Mouse (Mus musculus): ENCODE results near the gene Clasrp. TPM values are rescaled to one million over a fixed set of nuclear protein-coding genes. Genes with fewer than 3 reads are reported as not detected.

Gene Clasrp
- total and polyA plus RNA-seq, 3 experiments = 13.9 to 32.0 (median 14.0) TPM

DNA sequence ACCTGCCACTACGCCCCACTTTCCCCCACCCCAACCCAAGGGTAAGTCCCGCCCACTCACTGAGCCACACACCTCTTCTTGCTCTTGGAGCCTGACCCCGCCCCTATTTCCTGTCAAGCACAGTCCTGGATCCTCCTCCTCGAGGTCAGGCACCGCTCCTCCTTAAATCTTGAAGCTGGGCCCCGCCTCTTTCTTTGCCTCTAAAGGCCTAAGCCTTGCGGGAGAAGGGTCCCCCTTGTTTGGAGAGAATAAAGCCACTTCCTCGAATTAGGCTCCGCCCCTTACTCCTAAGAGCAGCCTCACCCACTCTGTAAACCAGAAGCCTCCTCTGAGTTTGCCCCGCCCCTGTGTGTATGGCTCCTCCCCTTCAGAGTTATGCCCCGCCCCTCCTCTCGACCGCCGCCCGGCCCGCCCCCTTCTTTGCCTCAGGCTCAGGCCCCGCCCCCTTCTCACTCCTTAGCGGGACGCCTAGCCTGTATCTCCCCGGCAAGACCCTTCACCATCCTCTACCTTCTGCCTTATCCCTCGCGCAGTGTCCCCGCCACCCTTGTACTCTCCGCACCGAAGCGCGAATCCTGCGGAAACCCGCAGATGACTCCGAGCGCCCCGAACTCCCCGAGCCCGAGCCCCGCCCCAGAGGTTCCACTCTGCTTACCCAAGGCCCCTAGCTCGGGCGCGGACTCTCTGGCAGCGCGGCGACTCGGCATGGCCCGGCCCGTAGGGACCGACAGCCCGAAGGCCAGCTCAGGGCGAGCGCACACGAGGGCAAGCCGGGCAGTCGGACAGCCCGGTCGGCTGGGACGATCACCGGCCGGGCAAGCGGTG lies 24.5 kb upstream of the Clasrp start:
- 3% methylated on average over 57 of the region's 57 CpGs for WGBS
- DNase-seq = peak; percentile 95 to 96
- Histone ChIP-seq H3K79me2 (replicated peaks; ENCODE audit: control insufficient read depth, insufficient read depth, low read length) (no peaks in the 10 kb centered on the region), H3K4me1 (ENCODE audit: control insufficient read depth, insufficient read depth, low read length) (peaks cover 1% of the 10 kb centered on the region; the same call in 1 of the 2 replicates), H3K36me3 (ENCODE audit: control insufficient read depth, insufficient read depth, low read length) (no peaks in the 10 kb centered on the region), H3K27ac (peak overlapping the region; percentile 85), H3K27me3 (ENCODE audit: control insufficient read depth, insufficient read depth, low read length) (no peaks in the 10 kb centered on the region), H3K9ac (ENCODE audit: low read depth, low read length) (peak overlapping the region; percentile 81), H3K4me3 (peak overlapping the region; percentile 94)
- intact Hi-C loops (cut with DNase I) = loop anchor here (5.0 kb wide), 2 partner anchors 34 to 171 kb away; partner anchors contain the start of gene Mark4
- TF ChIP-seq EP300 (IDR thresholded peaks at IDR 0.05; ENCODE audit: insufficient read depth, low read depth, low read length) (no peak), POLR2A (IDR thresholded peaks at IDR 0.05; ENCODE audit: insufficient read depth, low read depth, low read length) (peak; percentile 44; the same call in 1 of the 2 replicates)

- H3K27me3 ChIP-seq (ENCODE audit: control insufficient read depth, insufficient read depth, low read length) = no peaks in the 10 kb centered on the region
- H3K9ac ChIP-seq (ENCODE audit: low read depth, low read length) = peak overlapping the region; percentile 32
- intact Hi-C loops (cut with DNase I) = loop anchor here (5.0 kb wide), 2 partner anchors 34 to 171 kb away; partner anchors contain the start of gene Mark4
- H3K4me3 ChIP-seq = peak overlapping the region; percentile 94
- no peak for DNase-seq
- H3K79me2 ChIP-seq (replicated peaks; ENCODE audit: control insufficient read depth, insufficient read depth, low read length) = no peaks in the 10 kb centered on the region
- H3K36me3 ChIP-seq (ENCODE audit: control insufficient read depth, insufficient read depth, low read length) = no peaks in the 10 kb centered on the region
- 18% methylated on average over 17 of the region's 17 CpGs for WGBS
- H3K4me1 ChIP-seq (ENCODE audit: control insufficient read depth, insufficient read depth, low read length) = peaks cover 1% of the 10 kb centered on the region; the same call in 1 of the 2 replicates
- TF ChIP-seq CTCF (IDR thresholded peaks at IDR 0.05) (no peak), POLR2A (IDR thresholded peaks at IDR 0.05; ENCODE audit: insufficient read depth, low read depth, low read length) (no peak; the same call in 1 of the 2 replicates), EP300 (IDR thresholded peaks at IDR 0.05; ENCODE audit: insufficient read depth, low read depth, low read length) (no peak)
- H3K27ac ChIP-seq = peak overlapping the region; percentile 85
Observed at GRCm38 (mm10) chr7:19628192-19628535, 23.9 kb upstream of the Clasrp start.

DNA sequence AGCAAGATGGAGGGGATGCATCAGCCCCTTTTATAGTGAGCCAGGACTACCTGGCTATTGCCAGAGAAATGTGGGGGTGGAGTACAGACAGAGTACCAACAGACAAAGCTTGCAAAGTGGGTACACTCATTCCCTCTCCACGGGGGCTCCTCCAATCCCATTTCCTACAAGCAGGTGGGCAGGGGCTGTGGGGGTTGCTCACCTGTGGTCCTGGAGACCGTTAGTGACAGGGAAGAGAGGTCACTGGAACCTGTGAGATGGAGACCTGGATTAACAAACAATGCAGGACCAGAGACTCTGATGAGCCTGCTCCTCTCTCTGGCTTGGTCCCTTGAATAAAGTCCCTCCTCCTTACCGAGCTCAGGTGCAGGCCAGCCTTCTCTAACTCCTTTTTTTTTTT lies 23.4 kb upstream of the Clasrp start:
- Histone ChIP-seq H3K27ac (peak overlapping the region; percentile 85; the same call in 1 of the 2 replicates), H3K36me3 (ENCODE audit: control insufficient read depth, insufficient read depth, low read length) (no peaks in the 10 kb centered on the region), H3K27me3 (ENCODE audit: control insufficient read depth, insufficient read depth, low read length) (no peaks in the 10 kb centered on the region), H3K4me3 (peak overlapping the region; percentile 94), H3K79me2 (replicated peaks; ENCODE audit: control insufficient read depth, insufficient read depth, low read length) (no peaks in the 10 kb centered on the region), H3K4me1 (ENCODE audit: control insufficient read depth, insufficient read depth, low read length) (peaks cover 1% of the 10 kb centered on the region; the same call in 1 of the 2 replicates), H3K9ac (ENCODE audit: low read depth, low read length) (no peak overlapping the region)
- DNase-seq = no peak
- intact Hi-C loops (cut with DNase I) = loop anchor here (5.0 kb wide), 2 partner anchors 35 to 170 kb away; partner anchors contain the start of gene Mark4
- no peak for TF ChIP-seq EP300 (IDR thresholded peaks at IDR 0.05; ENCODE audit: insufficient read depth, low read depth, low read length)
- TF ChIP-seq CTCF (IDR thresholded peaks at IDR 0.05) = no peak
- TF ChIP-seq POLR2A (IDR thresholded peaks at IDR 0.05; ENCODE audit: insufficient read depth, low read depth, low read length) = no peak
- 66% methylated on average over 3 of the region's 3 CpGs for WGBS

DNA sequence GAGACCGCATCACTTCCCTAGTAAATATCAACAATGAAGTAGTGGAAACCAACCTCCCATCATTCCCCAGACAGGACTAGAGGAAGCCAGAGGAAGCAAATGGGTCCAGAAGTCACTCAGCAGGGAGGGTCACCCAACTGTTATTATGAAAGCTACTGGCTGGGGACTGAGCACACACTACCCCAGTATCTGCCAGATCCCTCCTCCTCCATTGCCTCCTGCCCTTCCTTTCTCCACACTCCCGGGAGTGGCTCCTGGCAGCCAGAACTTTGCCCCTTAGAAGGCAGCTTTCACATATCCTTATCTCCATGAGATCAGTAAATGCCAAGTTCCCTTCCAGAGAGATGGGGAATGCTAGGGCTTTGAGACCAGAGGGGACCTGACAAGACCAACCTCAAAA lies 19.1 kb upstream of the Clasrp start:
- no peaks in the 10 kb centered on the region for H3K27me3 ChIP-seq (ENCODE audit: control insufficient read depth, insufficient read depth, low read length)
- TF ChIP-seq POLR2A (IDR thresholded peaks at IDR 0.05; ENCODE audit: insufficient read depth, low read depth, low read length) (no peak), EP300 (IDR thresholded peaks at IDR 0.05; ENCODE audit: insufficient read depth, low read depth, low read length) (no peak), CTCF (IDR thresholded peaks at IDR 0.05) (no peak)
- H3K36me3 ChIP-seq (ENCODE audit: control insufficient read depth, insufficient read depth, low read length) = no peaks in the 10 kb centered on the region
- no peak for DNase-seq
- no peaks in the 10 kb centered on the region for H3K79me2 ChIP-seq (replicated peaks; ENCODE audit: control insufficient read depth, insufficient read depth, low read length)
- no peak overlapping the region for H3K4me3 ChIP-seq
- intact Hi-C loops (cut with DNase I) = no loop called here
- WGBS = 61% methylated on average over 2 of the region's 2 CpGs
- no peaks in the 10 kb centered on the region for H3K4me1 ChIP-seq (ENCODE audit: control insufficient read depth, insufficient read depth, low read length)
- H3K9ac ChIP-seq (ENCODE audit: low read depth, low read length) = no peak overlapping the region
- no peak overlapping the region for H3K27ac ChIP-seq

GRCm38 (mm10) chr7:19622241-19622640 lies 18.0 kb upstream of the Clasrp start:
- Histone ChIP-seq H3K27me3 (ENCODE audit: control insufficient read depth, insufficient read depth, low read length) (no peaks in the 10 kb centered on the region), H3K4me1 (ENCODE audit: control insufficient read depth, insufficient read depth, low read length) (no peaks in the 10 kb centered on the region), H3K79me2 (replicated peaks; ENCODE audit: control insufficient read depth, insufficient read depth, low read length) (no peaks in the 10 kb centered on the region), H3K36me3 (ENCODE audit: control insufficient read depth, insufficient read depth, low read length) (no peaks in the 10 kb centered on the region), H3K9ac (ENCODE audit: low read depth, low read length) (no peak overlapping the region), H3K4me3 (no peak overlapping the region), H3K27ac (no peak overlapping the region)
- intact Hi-C loops (cut with DNase I) = no loop called here
- no peak for DNase-seq
- WGBS = 69% methylated on average over 6 of the region's 6 CpGs
- TF ChIP-seq CTCF (IDR thresholded peaks at IDR 0.05) (no peak), POLR2A (IDR thresholded peaks at IDR 0.05; ENCODE audit: insufficient read depth, low read depth, low read length) (no peak), EP300 (IDR thresholded peaks at IDR 0.05; ENCODE audit: insufficient read depth, low read depth, low read length) (no peak)

DNA sequence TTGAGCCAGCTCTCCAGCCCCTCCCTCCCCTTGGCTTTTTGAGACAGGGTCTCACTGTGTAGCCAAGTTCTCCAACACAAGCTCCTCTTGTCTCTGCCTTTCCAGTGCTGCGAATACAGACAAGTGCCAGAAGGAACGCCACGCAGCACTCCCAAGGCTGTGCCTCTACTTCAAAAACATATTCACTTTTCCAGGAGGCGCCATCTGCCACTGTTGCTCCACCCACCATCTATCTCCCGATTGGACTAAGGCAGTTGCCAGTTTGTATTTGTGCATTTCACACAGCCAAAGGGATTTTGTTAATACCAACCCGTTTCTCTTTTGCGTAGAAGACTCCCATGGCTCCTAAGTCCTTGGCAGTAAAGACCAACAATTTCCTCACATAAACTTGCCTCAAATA lies 16.5 kb upstream of the Clasrp start:
- TF ChIP-seq CTCF (IDR thresholded peaks at IDR 0.05) (no peak), POLR2A (IDR thresholded peaks at IDR 0.05; ENCODE audit: insufficient read depth, low read depth, low read length) (no peak), EP300 (IDR thresholded peaks at IDR 0.05; ENCODE audit: insufficient read depth, low read depth, low read length) (no peak)
- whole genome bisulfite sequencing = 93% methylated on average over 7 of the region's 7 CpGs

More for the DNA sequence above, 16.5 kb upstream of the Clasrp start:
- DNase-seq = no peak
- H3K4me1 ChIP-seq (ENCODE audit: control insufficient read depth, insufficient read depth, low read length) = no peaks in the 10 kb centered on the region
- H3K79me2 ChIP-seq (replicated peaks; ENCODE audit: control insufficient read depth, insufficient read depth, low read length) = no peaks in the 10 kb centered on the region
- no peak overlapping the region for H3K27ac ChIP-seq
- no peak overlapping the region for H3K9ac ChIP-seq (ENCODE audit: low read depth, low read length)
- intact Hi-C loops (cut with DNase I) = no loop called here
- no peaks in the 10 kb centered on the region for H3K36me3 ChIP-seq (ENCODE audit: control insufficient read depth, insufficient read depth, low read length)
- no peaks in the 10 kb centered on the region for H3K27me3 ChIP-seq (ENCODE audit: control insufficient read depth, insufficient read depth, low read length)
- H3K4me3 ChIP-seq = no peak overlapping the region
